Mouse (Mus musculus): ENCODE measurements around the gene Ddx18.

DNA sequence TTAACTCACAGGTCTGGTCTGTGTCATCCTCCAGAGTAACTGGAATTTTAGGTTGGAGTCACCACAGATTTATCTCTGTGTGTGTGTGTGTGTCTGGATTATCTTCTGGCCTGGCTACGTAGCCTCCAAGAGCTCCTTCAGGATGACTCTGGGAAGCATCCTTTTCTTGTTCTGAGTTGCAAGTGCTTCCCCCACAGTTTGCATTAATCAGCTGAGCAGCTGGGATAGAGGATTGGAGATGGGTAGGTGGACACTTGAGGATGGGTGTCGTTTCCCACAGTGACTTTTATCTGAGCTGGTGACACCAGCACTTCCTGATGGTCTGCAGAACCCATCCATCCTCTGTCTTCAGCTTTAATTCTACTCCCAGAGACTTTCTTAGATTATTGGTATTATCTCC lies 20.9 kb downstream of the Ddx18 start:
- TF ChIP-seq CTCF (IDR thresholded peaks at IDR 0.05; ENCODE audit: borderline replicate concordance, insufficient read depth, low read depth, low read length) (no peak), POLR2A (IDR thresholded peaks at IDR 0.05; ENCODE audit: borderline replicate concordance, insufficient read depth, low read length) (no peak)

Measured in cerebellum, adult 2 months (tissue).